Mouse (Mus musculus): ENCODE data around the gene Zc3h4. TPM values are rescaled to one million over a fixed set of nuclear protein-coding genes. Genes with fewer than 3 reads are reported as not detected.

Zc3h4 gene
- polyA plus RNA-seq, 1 experiment from 2014 or later, result 10.4 TPM

- peaks cover 7% of the 10 kb centered on the region; the same call in 1 of the 2 replicates for H3K4me1 ChIP-seq (replicated peaks; ENCODE audit: insufficient read depth, low read length)
- no peak overlapping the region for H3K27ac ChIP-seq
- H3K9me3 ChIP-seq (replicated peaks; ENCODE audit: low read length), result no peaks in the 10 kb centered on the region
- H3K36me3 ChIP-seq (ENCODE audit: insufficient read depth, low read length), result no peaks in the 10 kb centered on the region
- no peaks in the 10 kb centered on the region for H3K27me3 ChIP-seq (ENCODE audit: insufficient read depth, low read length)
- 87% methylated on average over 6 of the region's 6 CpGs for WGBS
- no peak overlapping the region for H3K4me2 ChIP-seq (ENCODE audit: low read length)
- ATAC-seq (replicated peaks; ENCODE audit: low FRiP score, low read depth) (no peak), DNase-seq (ENCODE audit: low spot score) (no peak)
- TF ChIP-seq CTCF (IDR thresholded peaks at IDR 0.05; ENCODE audit: low read depth), result no peak
- no peak overlapping the region for H3K4me3 ChIP-seq (replicated peaks; ENCODE audit: low read depth, low read length)
- H3K9ac ChIP-seq (ENCODE audit: low read depth, low read length), result no peak overlapping the region
Measured at GRCm38 (mm10) chr7:16451656-16452055, 50.9 kb downstream of the Zc3h4 start.

GRCm38 (mm10) chr7:16452587-16453073 is 51.9 kb downstream of the Zc3h4 start, which contains the start of gene Tmem160:
Gene Tmem160 (plus strand): TSS chr7:16452779.
- Histone ChIP-seq H3K9me3 (replicated peaks; ENCODE audit: low read length) (no peaks in the 10 kb centered on the region), H3K4me2 (ENCODE audit: low read length) (peak within 1 kb of the TSS; percentile 96), H3K27ac (0 out of 2 replicates have a peak within 1 kb of the TSS, but pooled peaks have one; percentile 25), H3K9ac (ENCODE audit: low read depth, low read length) (peak within 1 kb of the TSS; percentile 68), H3K4me1 (replicated peaks; ENCODE audit: insufficient read depth, low read length) (peaks cover 7% of the 10 kb centered on the region; the same call in 1 of the 2 replicates), H3K36me3 (ENCODE audit: insufficient read depth, low read length) (no peaks in the 10 kb centered on the region), H3K4me3 (replicated peaks; ENCODE audit: low read depth, low read length) (peak within 1 kb of the TSS; percentile 83), H3K27me3 (ENCODE audit: insufficient read depth, low read length) (no peaks in the 10 kb centered on the region)
- ATAC-seq (replicated peaks; ENCODE audit: low FRiP score, low read depth) (peak; percentile 98), DNase-seq (ENCODE audit: low spot score) (peak; percentile 98)
- WGBS, result 1% methylated on average over 30 of the region's 30 CpGs
- TF ChIP-seq CTCF (IDR thresholded peaks at IDR 0.05; ENCODE audit: low read depth), result no peak

GRCm38 (mm10) chr7:16453118-16453711 is 52.5 kb downstream of the Zc3h4 start:
- peak; percentile 77 for DNase-seq (ENCODE audit: low spot score)
- ATAC-seq (replicated peaks; ENCODE audit: low FRiP score, low read depth), result peak; percentile 25
- Histone ChIP-seq H3K4me2 (ENCODE audit: low read length) (peak overlapping the region; percentile 96), H3K4me1 (replicated peaks; ENCODE audit: insufficient read depth, low read length) (peaks cover 7% of the 10 kb centered on the region; the same call in 1 of the 2 replicates), H3K9ac (ENCODE audit: low read depth, low read length) (peak overlapping the region; percentile 68), H3K27ac (0 out of 2 replicates have a peak overlapping the region, but pooled peaks have one; percentile 25), H3K9me3 (replicated peaks; ENCODE audit: low read length) (no peaks in the 10 kb centered on the region), H3K27me3 (ENCODE audit: insufficient read depth, low read length) (no peaks in the 10 kb centered on the region), H3K36me3 (ENCODE audit: insufficient read depth, low read length) (no peaks in the 10 kb centered on the region), H3K4me3 (replicated peaks; ENCODE audit: low read depth, low read length) (peak overlapping the region; percentile 83)
- under 1% methylated on average over 23 of the region's 23 CpGs for WGBS
- TF ChIP-seq CTCF (IDR thresholded peaks at IDR 0.05; ENCODE audit: low read depth), result no peak

GRCm38 (mm10) chr7:16455016-16455415 is 54.3 kb downstream of the Zc3h4 start:
- 93% methylated on average over 14 of the region's 14 CpGs for WGBS
- no peak for DNase-seq (ENCODE audit: low spot score)
- ATAC-seq (replicated peaks; ENCODE audit: low FRiP score, low read depth), result no peak
- Histone ChIP-seq H3K9ac (ENCODE audit: low read depth, low read length) (no peak overlapping the region), H3K9me3 (replicated peaks; ENCODE audit: low read length) (no peaks in the 10 kb centered on the region), H3K27ac (no peak overlapping the region), H3K4me1 (replicated peaks; ENCODE audit: insufficient read depth, low read length) (peaks cover 7% of the 10 kb centered on the region; the same call in 1 of the 2 replicates), H3K36me3 (ENCODE audit: insufficient read depth, low read length) (no peaks in the 10 kb centered on the region), H3K4me2 (ENCODE audit: low read length) (no peak overlapping the region), H3K27me3 (ENCODE audit: insufficient read depth, low read length) (no peaks in the 10 kb centered on the region), H3K4me3 (replicated peaks; ENCODE audit: low read depth, low read length) (no peak overlapping the region)
- no peak for TF ChIP-seq CTCF (IDR thresholded peaks at IDR 0.05; ENCODE audit: low read depth)

GRCm38 (mm10) chr7:16456289-16456688 is 55.6 kb downstream of the Zc3h4 start:
- Histone ChIP-seq H3K4me1 (replicated peaks; ENCODE audit: insufficient read depth, low read length) (peaks cover 7% of the 10 kb centered on the region; the same call in 1 of the 2 replicates), H3K4me2 (ENCODE audit: low read length) (no peak overlapping the region), H3K4me3 (replicated peaks; ENCODE audit: low read depth, low read length) (no peak overlapping the region), H3K9me3 (replicated peaks; ENCODE audit: low read length) (no peaks in the 10 kb centered on the region), H3K9ac (ENCODE audit: low read depth, low read length) (no peak overlapping the region), H3K27ac (no peak overlapping the region), H3K36me3 (ENCODE audit: insufficient read depth, low read length) (no peaks in the 10 kb centered on the region), H3K27me3 (ENCODE audit: insufficient read depth, low read length) (no peaks in the 10 kb centered on the region)
- no peak for TF ChIP-seq CTCF (IDR thresholded peaks at IDR 0.05; ENCODE audit: low read depth)
- WGBS, result 90% methylated on average over 5 of the region's 5 CpGs
- ATAC-seq (replicated peaks; ENCODE audit: low FRiP score, low read depth) (no peak), DNase-seq (ENCODE audit: low spot score) (no peak)

DNA sequence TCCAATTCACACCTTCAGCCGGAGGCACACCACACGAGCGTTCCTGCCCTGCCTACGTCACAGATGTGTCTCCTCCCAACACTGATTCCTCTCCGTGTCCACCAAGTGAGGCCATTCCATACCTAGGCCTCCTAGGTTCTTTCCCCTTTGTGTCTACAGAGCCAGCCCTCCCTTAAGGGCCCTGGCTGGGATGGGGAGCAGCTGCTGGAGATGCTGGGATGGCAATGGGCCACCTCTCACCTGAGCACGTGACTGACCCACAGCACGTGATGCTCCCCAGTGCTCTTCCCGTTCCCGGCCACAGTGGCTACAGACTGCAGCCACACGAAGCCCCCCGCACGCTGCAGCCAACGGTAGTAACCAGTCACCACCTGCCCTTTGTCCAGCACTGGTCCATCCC is 59.9 kb downstream of the Zc3h4 start:
- 39% methylated on average over 13 of the region's 13 CpGs for WGBS
- H3K27ac ChIP-seq, result no peak overlapping the region
- ATAC-seq (replicated peaks; ENCODE audit: low FRiP score, low read depth) (no peak), DNase-seq (ENCODE audit: low spot score) (no peak)
- H3K9ac ChIP-seq (ENCODE audit: low read depth, low read length), result no peak overlapping the region
- H3K4me2 ChIP-seq (ENCODE audit: low read length), result no peak overlapping the region
- H3K36me3 ChIP-seq (ENCODE audit: insufficient read depth, low read length), result no peaks in the 10 kb centered on the region
- no peak for TF ChIP-seq CTCF (IDR thresholded peaks at IDR 0.05; ENCODE audit: low read depth)
- no peaks in the 10 kb centered on the region for H3K9me3 ChIP-seq (replicated peaks; ENCODE audit: low read length)
- H3K4me1 ChIP-seq (replicated peaks; ENCODE audit: insufficient read depth, low read length), result no peaks in the 10 kb centered on the region
- no peak overlapping the region for H3K4me3 ChIP-seq (replicated peaks; ENCODE audit: low read depth, low read length)
- no peaks in the 10 kb centered on the region for H3K27me3 ChIP-seq (ENCODE audit: insufficient read depth, low read length)

Data from kidney, postnatal 0 days (tissue).